Mouse (Mus musculus) midbrain, embryonic 10.5 days (tissue): ENCODE measurements around the gene Speer4f2. TPM values are rescaled to one million over a fixed set of nuclear protein-coding genes. Genes with fewer than 3 reads are reported as not detected.
"Not testable (repeated sequence)": the region's sequence is repeated elsewhere in the genome, so short reads cannot be mapped to it uniquely, and the experiment has no call there.

Source experiments
- DNase-seq: peaks from one replicate; pipeline ENCODE4 v3.0.0-alpha.2; 2017; ENCODE audit warnings: low spot score
- H3K27ac ChIP-seq: fragments of 300-500 bp; sonication (generic); replicated peaks from 2 replicates; pipeline ENCODE4 v1.5.1; 2016; ENCODE audit warnings: mild to moderate bottlenecking
- H3K27me3 ChIP-seq: fragments of 300-500 bp; sonication (generic); 2 replicates; pipeline ENCODE4 v1.6.1; 2016; ENCODE audit warnings: low read depth, mild to moderate bottlenecking; ENCODE audit not compliant: poor library complexity, severe bottlenecking
- H3K36me3 ChIP-seq: fragments of 300-500 bp; sonication (generic); 2 replicates; pipeline ENCODE4 v1.6.1; 2016; ENCODE audit warnings: mild to moderate bottlenecking, moderate library complexity
- H3K4me1 ChIP-seq: fragments of 300-500 bp; sonication (generic); 2 replicates; pipeline ENCODE4 v1.6.1; 2016
- H3K4me3 ChIP-seq: fragments of 300-500 bp; sonication (generic); 2 replicates; pipeline ENCODE4 v1.5.1; 2016; ENCODE audit warnings: mild to moderate bottlenecking, moderate library complexity
- H3K9me3 ChIP-seq: fragments of 300-500 bp; sonication (generic); replicated peaks from 2 replicates; pipeline ENCODE4 v1.6.1; 2016; ENCODE audit warnings: mild to moderate bottlenecking
- WGBS: fragments of 180-500 bp; shearing (Covaris S2); methylation state at CpG from one replicate; pipeline ENCODE4 v1.1.7; 2016; 5-methylcytosine and 5-hydroxymethylcytosine counted together
- polyA plus RNA-seq: library from polyadenylated mRNA; unstranded; fragments of >200 nt; fragmentation: Nextera tagmentation; extraction: Ambion mirVana; gene quantifications from 2 replicates; pipeline ENCODE4 v1.2.1, GENCODE M21; 2016

Speer4f2 gene
- polyA plus RNA-seq, result not detected in 2 replicates

DNA sequence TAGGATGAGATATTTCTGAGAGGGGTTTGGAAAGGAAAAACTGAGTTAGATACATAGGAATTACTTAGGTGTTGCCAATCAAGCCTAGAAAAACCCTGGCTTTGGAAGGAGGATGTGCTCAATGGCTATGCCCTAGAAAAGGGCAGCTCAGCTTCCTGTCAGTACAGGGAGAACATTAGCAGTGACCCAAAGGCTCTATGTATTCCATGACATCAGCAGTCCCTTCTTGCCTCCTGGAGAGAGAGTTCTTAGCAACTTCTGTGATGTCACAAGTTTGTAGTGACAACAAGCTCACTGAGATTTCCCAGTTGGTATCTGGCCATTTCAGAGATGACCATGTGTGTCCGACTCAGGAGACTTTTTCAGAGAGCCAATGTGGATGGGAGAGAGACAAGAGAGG lies at the start of gene Speer4f2:
Gene Speer4f2, plus strand, starts transcription at position 301 of the 400 bp plus-strand sequence.
- H3K9me3 ChIP-seq, H3K36me3 ChIP-seq, DNase-seq, H3K27ac ChIP-seq, H3K4me1 ChIP-seq, H3K27me3 ChIP-seq, H3K4me3 ChIP-seq: not testable (repeated sequence)
- WGBS, result 87% methylated on average over 1 of the region's 1 CpGs

DNA sequence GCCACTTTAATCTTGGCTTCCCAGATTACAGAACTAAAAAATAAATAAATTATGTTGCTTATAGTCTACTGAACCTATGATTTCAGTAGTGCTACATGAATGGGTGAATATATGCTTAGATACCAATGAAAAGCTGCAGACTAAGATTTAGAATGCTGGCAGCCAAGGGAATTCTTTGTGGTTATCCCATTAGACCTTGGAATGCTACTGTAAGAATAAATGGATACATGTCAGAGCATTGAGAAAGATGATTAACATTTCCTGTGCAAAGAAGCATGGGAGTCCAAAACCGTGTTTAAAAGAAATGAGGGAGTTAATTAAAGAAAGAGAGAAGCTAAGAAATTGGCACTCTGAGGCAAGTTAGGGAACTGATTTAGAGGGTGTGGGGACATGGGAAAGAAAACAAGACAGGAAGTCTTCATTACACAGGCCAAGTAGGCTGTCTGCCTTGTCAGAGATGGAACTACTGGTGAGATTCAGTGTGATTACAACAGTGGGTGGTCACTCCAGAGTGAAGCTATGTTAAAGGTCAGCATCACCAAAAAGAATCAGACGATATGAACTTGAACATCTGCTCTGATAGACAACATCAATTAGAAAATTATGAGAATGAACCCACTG lies 43.9 kb upstream of the Speer4f2 start:
- Histone ChIP-seq H3K9me3 (no peaks in the 10 kb centered on the region), H3K4me3 (no peak overlapping the region), H3K4me1 (no peaks in the 10 kb centered on the region), H3K36me3 (no peaks in the 10 kb centered on the region), H3K27ac (no peak overlapping the region), H3K27me3 (no peaks in the 10 kb centered on the region)
- WGBS, result 77% methylated on average over 2 of the region's 2 CpGs
- no peak for DNase-seq

DNA sequence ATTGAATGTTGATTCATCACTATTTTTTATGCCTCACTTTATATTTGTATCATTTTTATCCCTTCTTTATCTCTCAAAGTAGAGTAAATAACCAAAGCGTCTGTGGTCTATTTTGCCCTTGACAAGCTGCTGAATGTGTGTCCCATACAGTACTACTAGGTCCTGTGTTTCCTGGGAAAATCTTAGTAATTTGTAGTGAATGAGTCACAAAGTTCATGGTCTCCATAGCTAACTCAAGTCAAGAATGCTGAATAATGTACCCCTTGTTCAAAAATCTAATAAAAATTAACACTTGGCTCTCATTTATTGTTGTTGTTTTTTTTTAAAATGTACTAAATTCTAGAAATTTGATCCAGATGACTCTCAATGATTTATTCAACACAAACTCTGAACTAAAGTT lies 38.1 kb upstream of the Speer4f2 start:
- DNase-seq, result no peak
- H3K36me3 ChIP-seq, result no peaks in the 10 kb centered on the region
- no peaks in the 10 kb centered on the region for H3K4me1 ChIP-seq
- H3K4me3 ChIP-seq, result no peak overlapping the region
- H3K27me3 ChIP-seq, result no peaks in the 10 kb centered on the region
- H3K9me3 ChIP-seq, result no peaks in the 10 kb centered on the region
- H3K27ac ChIP-seq, result no peak overlapping the region
- WGBS, result 91% methylated on average over 1 of the region's 1 CpGs

DNA sequence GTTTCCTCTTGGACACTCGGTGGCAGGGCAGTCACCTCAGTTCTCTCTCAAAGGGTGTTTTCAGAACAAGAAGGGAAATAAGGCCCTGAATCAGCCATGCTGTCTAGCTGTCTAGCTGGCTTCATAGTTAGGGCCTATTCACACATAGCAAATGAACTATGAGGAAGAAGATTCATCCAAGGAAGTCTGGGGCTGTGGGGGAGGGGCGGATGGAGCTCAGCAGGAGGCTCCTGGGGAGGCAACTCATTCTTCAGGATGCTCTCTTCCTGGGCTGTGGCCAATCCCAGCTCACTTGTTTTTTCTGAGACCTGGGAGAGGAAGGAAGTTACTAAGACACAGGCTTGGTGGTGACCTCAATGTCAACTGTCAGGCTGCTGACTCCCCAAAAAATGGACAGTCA lies 27.2 kb upstream of the Speer4f2 start:
- not testable (repeated sequence) for DNase-seq, H3K4me3 ChIP-seq, H3K9me3 ChIP-seq, H3K27me3 ChIP-seq, H3K36me3 ChIP-seq, H3K4me1 ChIP-seq, H3K27ac ChIP-seq
- WGBS, result 69% methylated on average over 2 of the region's 2 CpGs

DNA sequence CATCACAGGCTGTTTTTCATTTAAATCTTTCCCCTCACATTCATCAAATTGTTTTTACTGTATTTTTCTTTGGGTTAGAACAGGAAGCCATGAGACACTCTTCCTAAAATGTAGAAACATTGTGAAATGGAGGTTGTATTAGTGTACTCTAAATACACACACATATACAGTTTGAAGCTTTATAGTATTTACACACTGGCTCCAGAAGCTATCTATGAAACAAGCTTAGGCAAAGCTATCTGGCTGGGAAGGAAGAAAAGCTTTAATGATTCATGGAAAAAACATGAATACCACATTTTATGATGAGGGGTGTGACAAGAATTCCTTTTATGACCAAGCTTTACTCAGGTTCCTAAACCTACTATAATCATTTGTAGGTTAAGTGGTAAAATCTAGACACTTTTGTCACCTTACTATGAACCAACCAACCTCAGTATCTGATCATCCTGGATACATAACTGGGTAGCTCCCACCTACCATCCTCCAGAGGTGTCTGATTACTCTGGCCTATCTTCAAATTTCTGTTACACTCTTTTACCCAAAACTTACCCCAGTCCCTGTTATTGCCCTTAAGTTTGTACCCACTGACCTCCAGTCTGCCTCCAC lies 13.5 kb upstream of the Speer4f2 start:
- no peak overlapping the region for H3K27ac ChIP-seq
- H3K9me3 ChIP-seq, result no peaks in the 10 kb centered on the region
- DNase-seq, result no peak
- H3K4me1 ChIP-seq, result no peaks in the 10 kb centered on the region
- no peaks in the 10 kb centered on the region for H3K27me3 ChIP-seq
- no peak overlapping the region for H3K4me3 ChIP-seq
- no peaks in the 10 kb centered on the region for H3K36me3 ChIP-seq

DNA sequence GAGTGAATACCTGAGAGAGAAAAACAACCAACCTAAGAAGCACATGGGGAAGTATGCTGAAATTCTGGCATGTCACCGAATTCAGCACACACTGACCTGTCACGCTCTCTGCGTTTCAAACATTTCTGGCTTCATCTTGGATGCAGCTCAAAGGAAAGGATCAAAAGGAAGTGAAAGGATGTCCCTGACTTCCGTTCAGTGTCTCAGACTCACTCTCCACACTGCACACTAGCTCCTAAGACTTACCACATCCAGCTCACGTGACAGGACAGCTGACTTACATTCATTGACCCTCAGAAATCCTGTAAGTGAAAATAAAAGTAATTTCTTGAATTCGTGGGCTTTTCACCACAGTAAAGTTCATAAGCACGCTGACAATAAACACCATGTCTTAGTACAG lies 16.9 kb downstream of the Speer4f2 start:
- no peaks in the 10 kb centered on the region for H3K27me3 ChIP-seq
- H3K4me3 ChIP-seq, result no peak overlapping the region
- no peaks in the 10 kb centered on the region for H3K36me3 ChIP-seq
- H3K4me1 ChIP-seq, result no peaks in the 10 kb centered on the region
- DNase-seq, result no peak
- no peak overlapping the region for H3K27ac ChIP-seq
- no peaks in the 10 kb centered on the region for H3K9me3 ChIP-seq
- WGBS, result 80% methylated on average over 7 of the region's 7 CpGs

DNA sequence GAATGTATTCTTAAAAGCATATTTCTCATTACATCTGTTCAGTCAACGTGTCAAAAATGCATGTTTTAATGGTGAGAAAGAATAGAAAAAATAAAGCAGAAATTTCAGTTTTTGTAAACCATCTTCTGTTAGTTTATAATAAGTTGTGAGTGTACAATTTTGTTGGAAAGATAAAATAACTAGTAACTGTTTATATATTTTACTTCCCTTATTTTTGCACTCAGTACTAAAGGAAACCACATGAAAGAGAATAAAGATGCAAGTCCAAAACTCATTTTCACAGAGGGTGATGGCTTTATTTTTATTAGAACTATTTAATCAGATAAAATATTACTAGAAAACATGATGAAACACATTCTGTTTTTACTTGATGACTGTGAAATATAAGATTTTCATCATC lies 18.2 kb downstream of the Speer4f2 start:
- H3K36me3 ChIP-seq, result no peaks in the 10 kb centered on the region
- H3K27ac ChIP-seq, result no peak overlapping the region
- no peaks in the 10 kb centered on the region for H3K4me1 ChIP-seq
- DNase-seq, result no peak
- no peaks in the 10 kb centered on the region for H3K27me3 ChIP-seq
- H3K9me3 ChIP-seq, result no peaks in the 10 kb centered on the region
- WGBS, result 87% methylated on average over 1 of the region's 1 CpGs
- H3K4me3 ChIP-seq, result no peak overlapping the region

DNA sequence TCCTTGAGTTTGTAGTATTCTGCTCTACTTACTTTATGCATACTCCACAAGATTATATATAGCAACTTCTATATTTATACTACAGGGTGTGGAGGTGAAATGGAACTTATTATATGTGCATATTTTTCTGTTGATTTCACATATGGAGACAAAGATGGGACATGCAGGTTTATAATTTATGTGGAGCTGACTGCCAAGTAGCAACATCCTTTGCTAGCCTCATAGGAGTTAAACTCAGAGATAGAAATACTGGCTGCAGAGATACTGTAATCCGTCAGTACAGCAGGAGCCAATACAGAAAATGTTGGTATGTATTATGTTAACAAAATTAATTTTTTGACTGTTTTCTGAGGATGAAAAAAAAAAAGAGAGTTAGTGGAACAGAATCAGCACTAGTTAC lies 27.6 kb downstream of the Speer4f2 start:
- H3K4me1 ChIP-seq, result no peaks in the 10 kb centered on the region
- no peaks in the 10 kb centered on the region for H3K36me3 ChIP-seq
- no peak for DNase-seq
- no peak overlapping the region for H3K27ac ChIP-seq
- H3K27me3 ChIP-seq, result no peaks in the 10 kb centered on the region
- H3K9me3 ChIP-seq, result no peaks in the 10 kb centered on the region
- 93% methylated on average over 1 of the region's 1 CpGs for WGBS
- no peak overlapping the region for H3K4me3 ChIP-seq

DNA sequence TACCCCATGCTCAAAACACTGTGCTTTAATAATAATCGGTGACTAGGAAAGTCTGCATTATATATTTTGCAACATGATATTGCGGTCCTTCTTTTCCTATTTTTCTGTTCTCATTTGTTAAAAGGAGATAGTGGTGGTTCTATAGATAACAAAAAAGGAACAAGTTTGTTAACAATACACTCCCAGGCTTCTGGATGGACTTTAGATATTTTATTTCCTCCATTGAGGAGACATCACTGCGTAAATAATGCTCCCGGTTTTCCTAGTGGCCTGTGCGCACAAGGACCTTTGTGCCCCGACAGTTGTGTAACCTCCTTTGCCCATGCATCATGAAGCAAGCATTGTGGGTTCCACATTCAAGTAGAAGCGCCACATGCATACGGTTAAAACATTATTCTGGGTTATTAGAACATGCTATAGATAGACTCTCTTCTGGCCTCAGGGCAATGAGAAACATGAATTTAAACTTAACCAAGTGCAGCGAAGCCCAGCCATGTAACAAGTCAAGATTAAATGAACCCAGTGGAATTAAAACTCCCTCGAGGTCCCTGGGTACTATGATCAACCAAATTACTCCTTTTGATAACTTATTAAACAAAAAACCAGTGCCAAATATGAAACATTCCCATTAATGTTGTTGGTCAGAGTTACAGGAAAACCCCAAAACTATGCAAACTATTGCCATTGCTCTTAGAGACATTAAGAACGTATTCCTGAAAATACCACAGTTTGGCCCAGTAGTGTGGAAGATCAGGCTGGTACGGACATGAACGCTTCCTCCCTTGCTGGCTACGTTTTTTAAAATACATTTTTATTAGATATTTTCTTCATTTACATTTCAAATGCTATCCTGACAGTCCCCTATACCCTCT lies 28.5 kb downstream of the Speer4f2 start:
- H3K4me1 ChIP-seq, result no peaks in the 10 kb centered on the region
- H3K27me3 ChIP-seq, result no peaks in the 10 kb centered on the region
- no peak overlapping the region for H3K27ac ChIP-seq
- H3K9me3 ChIP-seq, result no peaks in the 10 kb centered on the region
- WGBS, result 92% methylated on average over 14 of the region's 14 CpGs
- DNase-seq, result no peak
- H3K4me3 ChIP-seq, result no peak overlapping the region
- H3K36me3 ChIP-seq, result no peaks in the 10 kb centered on the region

DNA sequence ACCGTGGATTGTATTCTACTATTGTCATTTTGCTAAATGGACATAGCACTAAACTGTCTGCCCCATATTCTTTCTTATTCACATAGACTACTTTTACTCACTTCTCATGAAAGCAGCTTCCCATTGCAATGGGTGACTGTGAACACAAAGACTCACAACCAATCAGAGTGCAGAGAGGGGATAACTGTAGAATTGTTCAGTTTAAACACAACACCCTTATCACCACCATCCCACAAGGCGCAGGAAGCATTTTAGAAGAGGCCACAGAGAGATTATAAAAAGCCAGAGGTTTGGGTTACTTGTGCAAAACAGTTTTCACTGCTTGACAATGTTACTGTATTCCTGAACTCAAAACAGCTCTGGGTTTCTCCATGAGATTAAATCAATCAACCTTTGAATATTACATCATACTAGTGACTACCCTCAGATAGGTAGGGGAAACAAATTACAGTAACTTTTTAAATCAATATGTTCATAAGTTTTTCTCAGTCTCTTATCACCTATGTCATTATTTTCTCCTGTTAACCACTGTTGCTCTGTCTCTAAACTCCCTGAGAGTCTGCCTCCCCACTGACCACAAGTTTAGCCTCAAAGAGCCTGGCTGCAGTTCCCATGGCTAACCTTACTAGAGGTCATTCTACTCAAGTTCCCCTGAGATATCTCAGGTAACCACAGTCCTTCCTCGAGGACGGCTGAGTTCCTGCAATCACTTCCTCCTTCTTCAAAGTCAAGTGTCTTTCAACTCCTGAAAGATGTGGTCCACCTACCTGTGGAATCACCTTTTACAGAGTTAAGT lies 29.5 kb downstream of the Speer4f2 start:
- DNase-seq, result no peak

DNA sequence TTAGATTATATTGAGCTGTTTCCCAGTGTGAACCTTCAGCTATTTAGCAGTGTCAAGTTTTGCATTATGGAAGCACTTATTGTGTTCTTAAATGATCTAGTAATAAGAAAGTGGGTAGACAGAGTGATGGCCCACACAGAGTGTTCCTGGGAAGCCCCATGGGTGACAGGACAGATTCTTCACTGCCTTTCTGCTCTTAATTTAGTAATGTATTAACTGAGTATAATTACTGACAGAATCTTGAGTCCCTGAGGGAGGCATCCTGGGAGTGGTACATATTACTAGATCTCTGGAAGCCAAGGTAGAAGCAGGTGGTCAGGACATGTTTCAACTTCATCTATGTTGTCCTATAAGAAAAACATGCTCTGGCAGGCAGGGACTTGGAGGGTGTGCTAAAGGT lies 30.6 kb downstream of the Speer4f2 start:
- H3K36me3 ChIP-seq, result no peaks in the 10 kb centered on the region
- DNase-seq, result no peak
- H3K27ac ChIP-seq, result no peak overlapping the region
- no peak overlapping the region for H3K4me3 ChIP-seq
- no peaks in the 10 kb centered on the region for H3K4me1 ChIP-seq
- H3K27me3 ChIP-seq, result no peaks in the 10 kb centered on the region
- no peaks in the 10 kb centered on the region for H3K9me3 ChIP-seq

More for the DNA sequence above, 29.5 kb downstream of the Speer4f2 start:
- Histone ChIP-seq H3K27me3 (no peaks in the 10 kb centered on the region), H3K36me3 (no peaks in the 10 kb centered on the region), H3K27ac (no peak overlapping the region), H3K4me3 (no peak overlapping the region), H3K4me1 (no peaks in the 10 kb centered on the region), H3K9me3 (no peaks in the 10 kb centered on the region)
- WGBS, result 89% methylated on average over 4 of the region's 4 CpGs

DNA sequence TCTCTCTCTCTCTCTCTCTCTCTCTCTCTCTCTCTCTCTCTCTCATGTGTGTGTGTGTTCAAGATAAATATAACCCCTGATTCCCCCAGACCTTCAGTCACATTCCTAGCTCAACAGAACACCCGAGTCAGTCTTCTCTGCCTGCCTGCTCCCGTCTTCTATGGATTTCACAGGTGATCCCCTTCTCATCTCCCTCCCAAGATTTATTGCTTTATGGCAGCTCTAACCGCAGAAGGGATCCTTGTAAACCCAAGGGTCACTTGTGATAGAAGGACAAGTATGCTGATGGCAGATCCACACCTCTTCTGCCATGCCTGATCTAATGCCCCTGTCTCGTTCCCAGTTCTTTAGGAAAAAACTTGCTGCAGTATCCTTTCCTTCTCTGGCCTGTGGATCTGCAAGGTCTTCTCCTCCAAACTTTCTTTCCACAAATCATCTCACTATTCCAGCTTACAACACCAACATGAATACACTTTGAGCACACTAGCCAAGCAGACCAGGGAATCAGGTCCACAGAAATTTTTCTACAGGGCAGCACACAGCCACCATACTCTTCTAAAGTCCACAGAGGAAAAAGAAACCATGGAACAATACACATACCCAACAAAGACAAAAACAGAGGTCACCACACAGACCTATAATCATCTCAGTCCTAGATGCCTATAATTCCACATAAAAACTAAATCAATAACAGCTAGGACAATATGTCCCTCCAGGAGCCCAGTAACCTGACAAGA lies 36.1 kb downstream of the Speer4f2 start:
- WGBS, result 93% methylated on average over 4 of the region's 4 CpGs
- Histone ChIP-seq H3K9me3 (0 out of 2 replicates have a peak, but pooled peaks cover 4% of the 10 kb centered on the region), H3K27ac (no peak overlapping the region), H3K4me3 (no peak overlapping the region), H3K36me3 (no peaks in the 10 kb centered on the region), H3K4me1 (no peaks in the 10 kb centered on the region), H3K27me3 (no peaks in the 10 kb centered on the region)
- no peak for DNase-seq
